Mouse (Mus musculus) embryonic facial prominence, embryonic 15.5 days (tissue): ENCODE data around the gene Fxyd7. TPM values are rescaled to one million over a fixed set of nuclear protein-coding genes. Genes with fewer than 3 reads are reported as not detected.

Experiments
- ATAC-seq: fragments of 200-750 bp; cut with Nextera tagmentation; 2 replicates; pipeline ENCODE4 v1.8.0; 2017; ENCODE audit warnings: low read depth, moderate TSS enrichment; ENCODE audit not compliant: insufficient number of reproducible peaks, low FRiP score, low TSS enrichment
- H3K27ac ChIP-seq: fragments of 300-500 bp; sonication (generic); replicated peaks from 2 replicates; pipeline ENCODE4 v1.5.1; 2015; ENCODE audit warnings: mild to moderate bottlenecking, inconsistent platforms
- H3K27me3 ChIP-seq: fragments of 300-500 bp; sonication (generic); 2 replicates; pipeline ENCODE4 v1.6.1; 2015; ENCODE audit warnings: inconsistent platforms
- H3K36me3 ChIP-seq: fragments of 300-500 bp; sonication (generic); 2 replicates; pipeline ENCODE4 v1.6.1; 2015; ENCODE audit warnings: mild to moderate bottlenecking, inconsistent platforms
- H3K4me1 ChIP-seq: fragments of 300-500 bp; sonication (generic); 2 replicates; pipeline ENCODE4 v1.6.1; 2015; ENCODE audit warnings: inconsistent platforms
- H3K4me2 ChIP-seq: fragments of 300-500 bp; sonication (generic); replicated peaks from 2 replicates; pipeline ENCODE4 v1.6.1; 2015; ENCODE audit warnings: mild to moderate bottlenecking, inconsistent platforms
- H3K4me3 ChIP-seq: fragments of 300-500 bp; sonication (generic); replicated peaks from 2 replicates; pipeline ENCODE4 v1.5.1; 2015; ENCODE audit warnings: mild to moderate bottlenecking, inconsistent platforms
- H3K9ac ChIP-seq: fragments of 300-500 bp; sonication (generic); 2 replicates; pipeline ENCODE4 v1.6.1; 2015; ENCODE audit warnings: inconsistent platforms
- H3K9me3 ChIP-seq: fragments of 300-500 bp; sonication (generic); replicated peaks from 2 replicates; pipeline ENCODE4 v1.6.1; 2016; ENCODE audit warnings: inconsistent platforms
- WGBS: fragments of 180-500 bp; shearing (Covaris S2); methylation state at CpG from one replicate; pipeline ENCODE4 v1.1.7; 2015; 5-methylcytosine and 5-hydroxymethylcytosine counted together
- polyA plus RNA-seq: library from polyadenylated mRNA; unstranded; fragments of >200 nt; fragmentation: Nextera tagmentation; extraction: Ambion mirVana; gene quantifications from 2 replicates; pipeline ENCODE4 v1.2.1, GENCODE M21; 2015

The Fxyd7 gene
- 10.6 and 12.3 TPM in 2 replicates for polyA plus RNA-seq

GRCm38 (mm10) chr7:31051321-31052021, at the start of gene Fxyd7:
Gene Fxyd7 (minus strand): TSS chr7:31051467.
- WGBS = 2% methylated on average over 28 of the region's 28 CpGs
- Histone ChIP-seq H3K4me1 (peaks cover 57% of the 10 kb centered on the region), H3K27me3 (peaks cover 56% of the 10 kb centered on the region)

GRCm38 (mm10) chr7:31100786-31101185, 49.5 kb upstream of the Fxyd7 start:
- ATAC-seq = no peak
- 74% methylated on average over 14 of the region's 14 CpGs for WGBS
- Histone ChIP-seq H3K4me2 (no peak overlapping the region), H3K9me3 (no peaks in the 10 kb centered on the region), H3K36me3 (no peaks in the 10 kb centered on the region), H3K27me3 (no peaks in the 10 kb centered on the region), H3K4me1 (0 out of 2 replicates have a peak, but pooled peaks cover 5% of the 10 kb centered on the region), H3K27ac (no peak overlapping the region), H3K4me3 (no peak overlapping the region), H3K9ac (no peak overlapping the region)

More at GRCm38 (mm10) chr7:31051321-31052021, at the start of gene Fxyd7:
- Histone ChIP-seq H3K9ac (no peak within 1 kb of the TSS), H3K4me3 (peak within 1 kb of the TSS; percentile 17), H3K36me3 (no peaks in the 10 kb centered on the region), H3K27ac (no peak within 1 kb of the TSS), H3K4me2 (peak within 1 kb of the TSS; percentile 46), H3K9me3 (no peaks in the 10 kb centered on the region)
- no peak for ATAC-seq

- H3K9me3 ChIP-seq = no peaks in the 10 kb centered on the region
- no peaks in the 10 kb centered on the region for H3K27me3 ChIP-seq
- no peaks in the 10 kb centered on the region for H3K36me3 ChIP-seq
- 86% methylated on average over 6 of the region's 6 CpGs for WGBS
- H3K27ac ChIP-seq = no peak overlapping the region
- H3K4me3 ChIP-seq = no peak overlapping the region
- H3K4me1 ChIP-seq = 0 out of 2 replicates have a peak, but pooled peaks cover 5% of the 10 kb centered on the region
- ATAC-seq = no peak
- no peak overlapping the region for H3K9ac ChIP-seq
- no peak overlapping the region for H3K4me2 ChIP-seq
Measured at GRCm38 (mm10) chr7:31099612-31099982, 48.3 kb upstream of the Fxyd7 start.

- H3K4me1 ChIP-seq = 0 out of 2 replicates have a peak, but pooled peaks cover 5% of the 10 kb centered on the region
- no peak overlapping the region for H3K9ac ChIP-seq
- H3K9me3 ChIP-seq = no peaks in the 10 kb centered on the region
- H3K27ac ChIP-seq = no peak overlapping the region; the same call in 1 of the 2 replicates
- no peak overlapping the region for H3K4me3 ChIP-seq
- H3K4me2 ChIP-seq = no peak overlapping the region
- 74% methylated on average over 22 of the region's 22 CpGs for WGBS
- H3K27me3 ChIP-seq = no peaks in the 10 kb centered on the region
- ATAC-seq = no peak
- H3K36me3 ChIP-seq = no peaks in the 10 kb centered on the region
Measured at GRCm38 (mm10) chr7:31098697-31099611, 47.7 kb upstream of the Fxyd7 start.

- H3K4me1 ChIP-seq = 0 out of 2 replicates have a peak, but pooled peaks cover 5% of the 10 kb centered on the region
- H3K27ac ChIP-seq = peak overlapping the region; percentile 44; the same call in 1 of the 2 replicates
- no peak overlapping the region for H3K9ac ChIP-seq
- no peaks in the 10 kb centered on the region for H3K27me3 ChIP-seq
- no peaks in the 10 kb centered on the region for H3K36me3 ChIP-seq
- WGBS = 37% methylated on average over 20 of the region's 20 CpGs
- H3K9me3 ChIP-seq = no peaks in the 10 kb centered on the region
- H3K4me3 ChIP-seq = peak overlapping the region; percentile 28
- peak; percentile 89 for ATAC-seq
- H3K4me2 ChIP-seq = peak overlapping the region; percentile 47
Measured at GRCm38 (mm10) chr7:31097583-31098248, 46.4 kb upstream of the Fxyd7 start.

GRCm38 (mm10) chr7:31096892-31097564, 45.8 kb upstream of the Fxyd7 start:
- no peak overlapping the region for H3K9ac ChIP-seq
- no peak overlapping the region for H3K4me3 ChIP-seq
- H3K27me3 ChIP-seq = no peaks in the 10 kb centered on the region
- ATAC-seq = no peak
- H3K27ac ChIP-seq = 0 out of 2 replicates have a peak overlapping the region, but pooled peaks have one; percentile 17
- no peaks in the 10 kb centered on the region for H3K9me3 ChIP-seq
- no peaks in the 10 kb centered on the region for H3K36me3 ChIP-seq
- 57% methylated on average over 9 of the region's 9 CpGs for WGBS
- H3K4me1 ChIP-seq = 0 out of 2 replicates have a peak, but pooled peaks cover 5% of the 10 kb centered on the region
- no peak overlapping the region for H3K4me2 ChIP-seq

GRCm38 (mm10) chr7:31094774-31095501, 43.7 kb upstream of the Fxyd7 start:
- Histone ChIP-seq H3K27me3 (no peaks in the 10 kb centered on the region), H3K36me3 (no peaks in the 10 kb centered on the region), H3K9ac (no peak overlapping the region), H3K9me3 (no peaks in the 10 kb centered on the region), H3K4me3 (no peak overlapping the region), H3K4me1 (0 out of 2 replicates have a peak, but pooled peaks cover 5% of the 10 kb centered on the region), H3K4me2 (no peak overlapping the region), H3K27ac (no peak overlapping the region)
- 23% methylated on average over 12 of the region's 12 CpGs for WGBS
- no peak for ATAC-seq

- 89% methylated on average over 2 of the region's 2 CpGs for WGBS
- ATAC-seq = no peak
- Histone ChIP-seq H3K27ac (no peak overlapping the region), H3K4me2 (no peak overlapping the region), H3K27me3 (no peaks in the 10 kb centered on the region), H3K4me3 (no peak overlapping the region), H3K9ac (no peak overlapping the region), H3K4me1 (peaks cover 7% of the 10 kb centered on the region; the same call in 1 of the 2 replicates), H3K36me3 (no peaks in the 10 kb centered on the region), H3K9me3 (no peaks in the 10 kb centered on the region)
Measured at GRCm38 (mm10) chr7:31089721-31090120, 38.5 kb upstream of the Fxyd7 start.

- Histone ChIP-seq H3K36me3 (no peaks in the 10 kb centered on the region), H3K27ac (no peak overlapping the region), H3K9me3 (no peaks in the 10 kb centered on the region), H3K4me1 (peaks cover 18% of the 10 kb centered on the region), H3K27me3 (no peaks in the 10 kb centered on the region), H3K9ac (no peak overlapping the region), H3K4me3 (no peak overlapping the region), H3K4me2 (no peak overlapping the region)
- WGBS = 70% methylated on average over 3 of the region's 3 CpGs
- no peak for ATAC-seq
Measured at GRCm38 (mm10) chr7:31088206-31088605, 36.9 kb upstream of the Fxyd7 start.

GRCm38 (mm10) chr7:31087262-31087661, 36.0 kb upstream of the Fxyd7 start:
- Histone ChIP-seq H3K36me3 (no peaks in the 10 kb centered on the region), H3K4me3 (no peak overlapping the region), H3K4me2 (no peak overlapping the region), H3K9ac (no peak overlapping the region), H3K9me3 (no peaks in the 10 kb centered on the region), H3K27ac (no peak overlapping the region), H3K27me3 (no peaks in the 10 kb centered on the region), H3K4me1 (peaks cover 24% of the 10 kb centered on the region)
- ATAC-seq = no peak
- WGBS = 43% methylated on average over 2 of the region's 2 CpGs
